8 mouse cellular contexts compared by ENCODE assay signal in genomic region chr7:127016486-127016938, GRCm38 (mm10). TPM values are rescaled to one million over a fixed set of nuclear protein-coding genes. Genes with fewer than 3 reads are reported as not detected.
DNase-seq lines count a peak whose midpoint lies in the region; ATAC-seq and TF ChIP-seq lines count a peak whose summit lies in the region.

No protein-coding gene starts in this region.

- no peaks in the 10 kb centered on the region for H3K27me3 ChIP-seq in heart, postnatal 0 days (ENCODE audit: control insufficient read depth, insufficient read depth, low read length)
- no peaks in the 10 kb centered on the region for H3K27me3 ChIP-seq in liver, embryonic 14.5 days (ENCODE audit: control insufficient read depth, insufficient read depth, low read length)

- H3K36me3 ChIP-seq in heart, postnatal 0 days (replicated peaks; ENCODE audit: control insufficient read depth, insufficient read depth, low read length), result 0 out of 2 replicates have a peak, but pooled peaks cover 10% of the 10 kb centered on the region
- H3K36me3 ChIP-seq in liver, embryonic 14.5 days (replicated peaks; ENCODE audit: control insufficient read depth, insufficient read depth, low read depth), result peaks cover 5% of the 10 kb centered on the region

- peak; percentile 24 for ATAC-seq in frontal cortex, adult (ENCODE audit: low TSS enrichment)
- peak; percentile 45 for ATAC-seq in heart, postnatal 0 days (ENCODE audit: insufficient read depth, low read depth)
- ATAC-seq in liver, embryonic 14.5 days (ENCODE audit: insufficient read depth), result peak; percentile 67

- H3K4me3 ChIP-seq in brown adipose tissue, adult 24 weeks (ENCODE audit: insufficient read depth, low read depth, low read length), result peak overlapping the region; percentile 83
- H3K4me3 ChIP-seq in heart, postnatal 0 days (ENCODE audit: low read depth, low read length), result peak overlapping the region; percentile 53
- peak overlapping the region; percentile 80 to 93 for H3K4me3 ChIP-seq in liver, embryonic 14.5 days (ENCODE audit: insufficient read depth in 1 of 2, low read depth in 2 of 2, low read length in 2 of 2)

- DNase-seq in frontal cortex, adult 2 months (ENCODE audit: extremely low spot score in 1 of 2, low spot score in 1 of 2), result no peak
- peak; percentile 83 for DNase-seq in 3134 (ENCODE audit: extremely low read depth, insufficient read length, low spot score)
- DNase-seq in heart, postnatal 0 days (ENCODE audit: low spot score), result peak; percentile 67
- peak in 1 of 3 experiments; percentile 37 for DNase-seq in liver, embryonic 14.5 days (ENCODE audit: low read depth in 3 of 3, low spot score in 3 of 3)
- peak; percentile 44 for DNase-seq in ovary, postnatal 10 days (ENCODE audit: low spot score)
- no peak for DNase-seq in thymus, postnatal 0 days (ENCODE audit: low spot score)

- peaks cover 17% of the 10 kb centered on the region for H3K4me1 ChIP-seq in brown adipose tissue, adult 24 weeks (ENCODE audit: control insufficient read depth, insufficient read depth, insufficient read length, low read length)
- H3K4me1 ChIP-seq in heart, postnatal 0 days (ENCODE audit: control insufficient read depth, insufficient read depth), result peaks cover 25% of the 10 kb centered on the region
- H3K4me1 ChIP-seq in liver, embryonic 14.5 days (replicated peaks; ENCODE audit: control insufficient read depth in 2 of 2, insufficient read depth in 2 of 2, low read length in 1 of 2), result peaks cover 5 to 18% of the 10 kb centered on the region in 2 experiments; a peak in 3 of 4 replicates

- WGBS in heart, postnatal 0 days, result 1% methylated on average over 22 of the region's 22 CpGs
- WGBS in liver, embryonic 14.5 days (ENCODE audit: insufficient replicate concordance), result under 1% methylated on average over 22 of the region's 22 CpGs

- TF ChIP-seq EP300 in heart, postnatal 0 days (IDR thresholded peaks at IDR 0.05; ENCODE audit: low read depth), result no peak
- TF ChIP-seq EP300 in liver, embryonic 14.5 days (IDR thresholded peaks at IDR 0.05; ENCODE audit: low read depth), result no peak

- no peak for TF ChIP-seq CTCF in heart, postnatal 0 days (IDR thresholded peaks at IDR 0.05; ENCODE audit: low read depth)
- TF ChIP-seq CTCF in liver, embryonic 14.5 days (IDR thresholded peaks at IDR 0.05; ENCODE audit: low read depth), result no peak

- peak overlapping the region; percentile 89 for H3K4me2 ChIP-seq in heart, postnatal 0 days (ENCODE audit: low read depth, low read length)
- peak overlapping the region; percentile 98 for H3K4me2 ChIP-seq in liver, embryonic 14.5 days (ENCODE audit: low read depth)

- H3K9me3 ChIP-seq in heart, postnatal 0 days (replicated peaks; ENCODE audit: control insufficient read depth, low read length), result no peaks in the 10 kb centered on the region
- H3K9me3 ChIP-seq in liver, embryonic 14.5 days (ENCODE audit: control insufficient read depth, low read length), result no peaks in the 10 kb centered on the region

- H3K9ac ChIP-seq in heart, postnatal 0 days (replicated peaks; ENCODE audit: low read depth, low read length), result peak overlapping the region; percentile 63
- H3K9ac ChIP-seq in liver, embryonic 14.5 days (replicated peaks), result peak overlapping the region; percentile 83

- H3K27ac ChIP-seq in brown adipose tissue, adult 24 weeks (replicated peaks; ENCODE audit: low read depth, low read length), result peak overlapping the region; percentile 93
- peak overlapping the region; percentile 88 for H3K27ac ChIP-seq in heart, postnatal 0 days (ENCODE audit: low read depth)
- H3K27ac ChIP-seq in liver, embryonic 14.5 days, result peak overlapping the region; percentile 79

RNA-seq across cellular contexts. Expression of gene Pagr1b, which starts 0.2 kb away (rescaled TPM):
- polyA plus RNA-seq in frontal cortex, adult 2 months (2012; rRNA removed), result 1.7 and 2.4 TPM in 2 replicates
- polyA plus RNA-seq in brown adipose tissue, adult 24 weeks (2012; ENCODE audit: insufficient read depth, insufficient read length, missing spikeins), result 14.1 TPM in 1 of 2 replicates, not detected in the other
- total RNA-seq in heart, postnatal 0 days (2014; rRNA removed; ENCODE audit: low replicate concordance), result not detected in 2 replicates
- polyA plus RNA-seq in heart, postnatal 0 days (2015; fragmentation: Nextera tagmentation; extraction: Ambion mirVana), result not detected in 2 replicates
- polyA plus RNA-seq in liver, embryonic 14.5 days (2012; rRNA removed), result 0.10 and 0.30 TPM in 2 replicates
- not detected in 2 replicates for polyA plus RNA-seq in liver, embryonic 14.5 days (2014; fragmentation: Nextera tagmentation; extraction: Ambion mirVana)
- 0.60 and 1.2 TPM in 2 replicates for polyA plus RNA-seq in thymus, postnatal 0 days (2015; fragmentation: Nextera tagmentation; extraction: Ambion mirVana)

RNA-seq across cellular contexts. Expression of gene Pagr1a, which starts 0.6 kb away (rescaled TPM):
- 30.0 and 42.3 TPM in 2 replicates for polyA plus RNA-seq in frontal cortex, adult 2 months (2012; rRNA removed)
- polyA plus RNA-seq in brown adipose tissue, adult 24 weeks (2012; ENCODE audit: insufficient read depth, insufficient read length, missing spikeins), result 5.9 and 26.0 TPM in 2 replicates
- not detected in 2 replicates for total RNA-seq in heart, postnatal 0 days (2014; rRNA removed; ENCODE audit: low replicate concordance)
- polyA plus RNA-seq in heart, postnatal 0 days (2015; fragmentation: Nextera tagmentation; extraction: Ambion mirVana), result 21.7 and 44.8 TPM in 2 replicates
- polyA plus RNA-seq in liver, embryonic 14.5 days (2012; rRNA removed), result 8.0 and 15.2 TPM in 2 replicates
- polyA plus RNA-seq in liver, embryonic 14.5 days (2014; fragmentation: Nextera tagmentation; extraction: Ambion mirVana), result 27.3 and 32.2 TPM in 2 replicates
- polyA plus RNA-seq in thymus, postnatal 0 days (2015; fragmentation: Nextera tagmentation; extraction: Ambion mirVana), result 51.8 and 100 TPM in 2 replicates

RNA-seq across cellular contexts. Expression of gene Mvp, which starts 2.1 kb away (rescaled TPM):
- polyA plus RNA-seq in frontal cortex, adult 2 months (2012; rRNA removed), result 8.3 and 8.8 TPM in 2 replicates
- polyA plus RNA-seq in brown adipose tissue, adult 24 weeks (2012; ENCODE audit: insufficient read depth, insufficient read length, missing spikeins), result 27.9 and 52.7 TPM in 2 replicates
- total RNA-seq in heart, postnatal 0 days (2014; rRNA removed; ENCODE audit: low replicate concordance), result 24.2 and 32.5 TPM in 2 replicates
- 16.1 and 17.4 TPM in 2 replicates for polyA plus RNA-seq in heart, postnatal 0 days (2015; fragmentation: Nextera tagmentation; extraction: Ambion mirVana)
- polyA plus RNA-seq in liver, embryonic 14.5 days (2012; rRNA removed), result 3.8 and 4.5 TPM in 2 replicates
- 5.5 and 5.6 TPM in 2 replicates for polyA plus RNA-seq in liver, embryonic 14.5 days (2014; fragmentation: Nextera tagmentation; extraction: Ambion mirVana)
- polyA plus RNA-seq in thymus, postnatal 0 days (2015; fragmentation: Nextera tagmentation; extraction: Ambion mirVana), result 29.8 and 32.5 TPM in 2 replicates

RNA-seq across cellular contexts. Expression of gene Gm42742, which starts 4.4 kb away (rescaled TPM):
- 95.5 and 113 TPM in 2 replicates for polyA plus RNA-seq in frontal cortex, adult 2 months (2012; rRNA removed)
- 12.4 TPM in 1 of 2 replicates, not detected in the other for polyA plus RNA-seq in brown adipose tissue, adult 24 weeks (2012; ENCODE audit: insufficient read depth, insufficient read length, missing spikeins)
- total RNA-seq in heart, postnatal 0 days (2014; rRNA removed; ENCODE audit: low replicate concordance), result 22.8 and 24.8 TPM in 2 replicates
- 5.7 and 44.5 TPM in 2 replicates for polyA plus RNA-seq in heart, postnatal 0 days (2015; fragmentation: Nextera tagmentation; extraction: Ambion mirVana)
- 7.5 and 15.7 TPM in 2 replicates for polyA plus RNA-seq in liver, embryonic 14.5 days (2012; rRNA removed)
- 1.2 and 8.3 TPM in 2 replicates for polyA plus RNA-seq in liver, embryonic 14.5 days (2014; fragmentation: Nextera tagmentation; extraction: Ambion mirVana)
- 57.8 and 80.0 TPM in 2 replicates for polyA plus RNA-seq in thymus, postnatal 0 days (2015; fragmentation: Nextera tagmentation; extraction: Ambion mirVana)

RNA-seq across cellular contexts. Expression of gene Prrt2, which starts 4.5 kb away (rescaled TPM):
- polyA plus RNA-seq in frontal cortex, adult 2 months (2012; rRNA removed), result 227 and 259 TPM in 2 replicates
- 0.55 and 0.58 TPM in 2 replicates for polyA plus RNA-seq in brown adipose tissue, adult 24 weeks (2012; ENCODE audit: insufficient read depth, insufficient read length, missing spikeins)
- not detected in 2 replicates for total RNA-seq in heart, postnatal 0 days (2014; rRNA removed; ENCODE audit: low replicate concordance)
- polyA plus RNA-seq in heart, postnatal 0 days (2015; fragmentation: Nextera tagmentation; extraction: Ambion mirVana), result 0.23 and 1.1 TPM in 2 replicates
- 0.08 and 0.55 TPM in 2 replicates for polyA plus RNA-seq in liver, embryonic 14.5 days (2012; rRNA removed)
- 0.40 and 0.41 TPM in 2 replicates for polyA plus RNA-seq in liver, embryonic 14.5 days (2014; fragmentation: Nextera tagmentation; extraction: Ambion mirVana)
- polyA plus RNA-seq in thymus, postnatal 0 days (2015; fragmentation: Nextera tagmentation; extraction: Ambion mirVana), result 0.57 and 0.69 TPM in 2 replicates

Comparison
In these comparisons a context has a peak if more than half of its experiments do, and no peak if none do; other contexts are left out.
1. DNase-seq: peak in 3134 (single experiment), heart, postnatal 0 days (single experiment) and ovary, postnatal 10 days (single experiment); none in frontal cortex, adult 2 months (0 of 2) and thymus, postnatal 0 days (single experiment).
2. Peak in every context shown above with its lines, with median percentiles within 50 percentile points of each other: ATAC-seq, H3K27ac ChIP-seq and H3K4me3 ChIP-seq.